Mouse (Mus musculus) E14TG2a.4 (cell line): ENCODE results near the gene Ccdc125.
A peak's percentile ranks its signal among the peaks of the same experiment; 100 is the strongest.

Source experiments
- H3K27me3 ChIP-seq: 2 replicates; pipeline ENCODE4 v1.6.1; 2014; ENCODE audit warnings: low read length, control low read depth; ENCODE audit not compliant: insufficient read depth
- H3K36me3 ChIP-seq: 2 replicates; pipeline ENCODE4 v1.6.1; 2014; ENCODE audit warnings: low read length, control low read depth; ENCODE audit not compliant: insufficient read depth
- H3K4me1 ChIP-seq: replicated peaks from 2 replicates; pipeline ENCODE4 v1.6.1; 2014; ENCODE audit warnings: low read depth, low read length, control low read depth
- H3K4me3 ChIP-seq: replicated peaks from 2 replicates; pipeline ENCODE4 v1.5.1; 2014; ENCODE audit warnings: mild to moderate bottlenecking, low read length
- H3K9me3 ChIP-seq: 2 replicates; pipeline ENCODE4 v1.6.1; 2014; ENCODE audit warnings: low read length, control low read depth
- CTCF ChIP-seq: conservative IDR thresholded peaks from 2 replicates; pipeline ENCODE4 v1.5.1; 2014; ENCODE audit warnings: low read length
- NANOG ChIP-seq: IDR thresholded peaks from 2 replicates; pipeline ENCODE4 v1.6.1; 2014; ENCODE audit warnings: borderline replicate concordance, low read length, mixed read lengths
- POU5F1 ChIP-seq: IDR thresholded peaks from 2 replicates; pipeline ENCODE4 v1.6.1; 2014; ENCODE audit warnings: low read length, borderline replicate concordance

Ccdc125 gene

GRCm38 (mm10) chr13:100669291-100670022, at the start of gene Ccdc125:
Gene Ccdc125, plus strand, starts transcription at chr13:100669717.
- peaks cover 17% of the 10 kb centered on the region for H3K27me3 ChIP-seq
- H3K9me3 ChIP-seq = peaks cover 5% of the 10 kb centered on the region; the same call in 1 of the 2 replicates
- peaks cover 38% of the 10 kb centered on the region for H3K4me1 ChIP-seq
- TF ChIP-seq NANOG = no peak
- TF ChIP-seq POU5F1 = no peak
- TF ChIP-seq CTCF = no peak
- H3K4me3 ChIP-seq = peak within 1 kb of the TSS; percentile 82
- peaks cover 20% of the 10 kb centered on the region for H3K36me3 ChIP-seq

GRCm38 (mm10) chr13:100622241-100622640, 47.3 kb upstream of the Ccdc125 start:
- Histone ChIP-seq H3K4me1 (peaks cover 5% of the 10 kb centered on the region; the same call in 1 of the 2 replicates), H3K36me3 (peaks cover 75% of the 10 kb centered on the region), H3K4me3 (no peak overlapping the region), H3K27me3 (no peaks in the 10 kb centered on the region), H3K9me3 (no peaks in the 10 kb centered on the region)
- no peak for TF ChIP-seq POU5F1
- TF ChIP-seq CTCF = no peak
- no peak for TF ChIP-seq NANOG

GRCm38 (mm10) chr13:100634106-100634691, 35.3 kb upstream of the Ccdc125 start:
- Histone ChIP-seq H3K27me3 (no peaks in the 10 kb centered on the region), H3K4me3 (no peak overlapping the region), H3K9me3 (no peaks in the 10 kb centered on the region), H3K36me3 (peaks cover 84% of the 10 kb centered on the region), H3K4me1 (no peaks in the 10 kb centered on the region)
- no peak for TF ChIP-seq POU5F1
- TF ChIP-seq CTCF = no peak
- no peak for TF ChIP-seq NANOG

- Histone ChIP-seq H3K9me3 (no peaks in the 10 kb centered on the region), H3K4me3 (no peak overlapping the region), H3K36me3 (peaks cover 91% of the 10 kb centered on the region), H3K27me3 (no peaks in the 10 kb centered on the region), H3K4me1 (no peaks in the 10 kb centered on the region)
- TF ChIP-seq NANOG = no peak
- no peak for TF ChIP-seq POU5F1
- no peak for TF ChIP-seq CTCF
Measured at GRCm38 (mm10) chr13:100642471-100643209, 26.9 kb upstream of the Ccdc125 start.

GRCm38 (mm10) chr13:100648223-100648622, 21.3 kb upstream of the Ccdc125 start:
- no peaks in the 10 kb centered on the region for H3K27me3 ChIP-seq
- peaks cover 14% of the 10 kb centered on the region for H3K4me1 ChIP-seq
- H3K4me3 ChIP-seq = no peak overlapping the region
- TF ChIP-seq CTCF = no peak
- TF ChIP-seq POU5F1 = no peak
- no peak for TF ChIP-seq NANOG
- no peaks in the 10 kb centered on the region for H3K9me3 ChIP-seq
- H3K36me3 ChIP-seq = peaks cover 51% of the 10 kb centered on the region

GRCm38 (mm10) chr13:100650550-100651438, 18.7 kb upstream of the Ccdc125 start, which contains the start of the genes Ak6 and Rad17:
Gene Ak6, plus strand, starts transcription at chr13:100650979.
Gene Rad17, minus strand, starts transcription at chr13:100651051.
- peaks cover 27% of the 10 kb centered on the region for H3K4me1 ChIP-seq
- H3K36me3 ChIP-seq = peaks cover 43% of the 10 kb centered on the region
- H3K4me3 ChIP-seq = peak within 1 kb of the TSS; percentile 98
- no peaks in the 10 kb centered on the region for H3K9me3 ChIP-seq
- TF ChIP-seq CTCF = no peak
- no peak for TF ChIP-seq NANOG
- no peaks in the 10 kb centered on the region for H3K27me3 ChIP-seq

GRCm38 (mm10) chr13:100651439-100652186, 17.9 kb upstream of the Ccdc125 start, which contains the start of gene Taf9:
Gene Taf9, plus strand, starts transcription at chr13:100651579.
- TF ChIP-seq NANOG (no peak), CTCF (no peak), POU5F1 (no peak)
- Histone ChIP-seq H3K4me1 (peaks cover 31% of the 10 kb centered on the region), H3K36me3 (peaks cover 41% of the 10 kb centered on the region), H3K9me3 (no peaks in the 10 kb centered on the region), H3K27me3 (no peaks in the 10 kb centered on the region), H3K4me3 (peak within 1 kb of the TSS; percentile 98)
